Mouse (Mus musculus): ENCODE measurements around the gene Spin1.

GRCm38 (mm10) chr13:51089058-51089457 lies 11.6 kb upstream of the Spin1 start:
- TF ChIP-seq CTCF (IDR thresholded peaks at IDR 0.05; ENCODE audit: extremely low read depth, insufficient read length, insufficient replicate concordance, low read depth, low read length) (no peak), POLR2A (IDR thresholded peaks at IDR 0.05; ENCODE audit: low read depth, low read length) (no peak)

Data from small intestine, adult 2 months (tissue).